Mouse (Mus musculus): Measurements from ENCODE around the gene Igf2bp3. TPM values are rescaled to one million over a fixed set of nuclear protein-coding genes. Genes with fewer than 3 reads are reported as not detected.
A peak's percentile ranks its signal among the peaks of the same experiment; 100 is the strongest.

Gene Igf2bp3
- polyA plus RNA-seq, 1 experiment from 2014 or later, result 33.5 TPM

- Histone ChIP-seq H3K27ac (ENCODE audit: low read length) (no peak overlapping the region), H3K9me3 (replicated peaks; ENCODE audit: control insufficient read depth, low read length) (no peaks in the 10 kb centered on the region), H3K27me3 (ENCODE audit: control insufficient read depth, insufficient read depth, low read length) (no peaks in the 10 kb centered on the region), H3K4me2 (ENCODE audit: low read depth, low read length) (no peak overlapping the region), H3K36me3 (ENCODE audit: control insufficient read depth, insufficient read depth) (peaks cover 27% of the 10 kb centered on the region), H3K4me1 (ENCODE audit: control insufficient read depth, insufficient read depth, low read length) (no peaks in the 10 kb centered on the region), H3K9ac (ENCODE audit: low read length) (no peak overlapping the region), H3K4me3 (ENCODE audit: low read length) (no peak overlapping the region)
- 96% methylated on average over 2 of the region's 2 CpGs for WGBS
- ATAC-seq (replicated peaks; ENCODE audit: extremely low read depth, insufficient read depth, low FRiP score), result no peak
Measured at GRCm38 (mm10) chr6:49251199-49251598, 36.4 kb upstream of the Igf2bp3 start.

- H3K9ac ChIP-seq (ENCODE audit: low read length), result no peak overlapping the region
- no peak overlapping the region for H3K4me2 ChIP-seq (ENCODE audit: low read depth, low read length)
- H3K4me1 ChIP-seq (ENCODE audit: control insufficient read depth, insufficient read depth, low read length), result no peaks in the 10 kb centered on the region
- H3K9me3 ChIP-seq (replicated peaks; ENCODE audit: control insufficient read depth, low read length), result no peaks in the 10 kb centered on the region
- no peak overlapping the region for H3K4me3 ChIP-seq (ENCODE audit: low read length)
- no peaks in the 10 kb centered on the region for H3K27me3 ChIP-seq (ENCODE audit: control insufficient read depth, insufficient read depth, low read length)
- WGBS, result 59% methylated on average over 2 of the region's 2 CpGs
- ATAC-seq (replicated peaks; ENCODE audit: extremely low read depth, insufficient read depth, low FRiP score), result no peak
- H3K36me3 ChIP-seq (ENCODE audit: control insufficient read depth, insufficient read depth), result peaks cover 56% of the 10 kb centered on the region
- no peak overlapping the region for H3K27ac ChIP-seq (ENCODE audit: low read length)
Measured at GRCm38 (mm10) chr6:49247246-49247645, 32.5 kb upstream of the Igf2bp3 start.

- Histone ChIP-seq H3K4me1 (ENCODE audit: control insufficient read depth, insufficient read depth, low read length) (no peaks in the 10 kb centered on the region), H3K27ac (ENCODE audit: low read length) (no peak overlapping the region), H3K27me3 (ENCODE audit: control insufficient read depth, insufficient read depth, low read length) (no peaks in the 10 kb centered on the region), H3K9ac (ENCODE audit: low read length) (no peak overlapping the region), H3K9me3 (replicated peaks; ENCODE audit: control insufficient read depth, low read length) (no peaks in the 10 kb centered on the region), H3K4me2 (ENCODE audit: low read depth, low read length) (no peak overlapping the region), H3K4me3 (ENCODE audit: low read length) (no peak overlapping the region), H3K36me3 (ENCODE audit: control insufficient read depth, insufficient read depth) (peaks cover 34% of the 10 kb centered on the region)
- no peak for ATAC-seq (replicated peaks; ENCODE audit: extremely low read depth, insufficient read depth, low FRiP score)
- WGBS, result 77% methylated on average over 1 of the region's 1 CpGs
Measured at GRCm38 (mm10) chr6:49242331-49242730, 27.6 kb upstream of the Igf2bp3 start.

- 89% methylated on average over 1 of the region's 1 CpGs for WGBS
- H3K9me3 ChIP-seq (replicated peaks; ENCODE audit: control insufficient read depth, low read length), result no peaks in the 10 kb centered on the region
- no peak overlapping the region for H3K4me2 ChIP-seq (ENCODE audit: low read depth, low read length)
- H3K27ac ChIP-seq (ENCODE audit: low read length), result no peak overlapping the region
- H3K4me1 ChIP-seq (ENCODE audit: control insufficient read depth, insufficient read depth, low read length), result no peaks in the 10 kb centered on the region
- peaks cover 31% of the 10 kb centered on the region for H3K36me3 ChIP-seq (ENCODE audit: control insufficient read depth, insufficient read depth)
- H3K4me3 ChIP-seq (ENCODE audit: low read length), result no peak overlapping the region
- H3K9ac ChIP-seq (ENCODE audit: low read length), result no peak overlapping the region
- ATAC-seq (replicated peaks; ENCODE audit: extremely low read depth, insufficient read depth, low FRiP score), result no peak
- H3K27me3 ChIP-seq (ENCODE audit: control insufficient read depth, insufficient read depth, low read length), result no peaks in the 10 kb centered on the region
Measured at GRCm38 (mm10) chr6:49241562-49241961, 26.8 kb upstream of the Igf2bp3 start.

- peak; percentile 100 for ATAC-seq (replicated peaks; ENCODE audit: extremely low read depth, insufficient read depth, low FRiP score)
Measured at GRCm38 (mm10) chr6:49236331-49236730, 21.6 kb upstream of the Igf2bp3 start.

GRCm38 (mm10) chr6:49233356-49233755, 18.6 kb upstream of the Igf2bp3 start:
- Histone ChIP-seq H3K9me3 (replicated peaks; ENCODE audit: control insufficient read depth, low read length) (0 out of 2 replicates have a peak, but pooled peaks cover 2% of the 10 kb centered on the region), H3K4me1 (ENCODE audit: control insufficient read depth, insufficient read depth, low read length) (no peaks in the 10 kb centered on the region), H3K4me3 (ENCODE audit: low read length) (no peak overlapping the region), H3K27me3 (ENCODE audit: control insufficient read depth, insufficient read depth, low read length) (no peaks in the 10 kb centered on the region), H3K27ac (ENCODE audit: low read length) (no peak overlapping the region), H3K36me3 (ENCODE audit: control insufficient read depth, insufficient read depth) (no peaks in the 10 kb centered on the region), H3K9ac (ENCODE audit: low read length) (no peak overlapping the region), H3K4me2 (ENCODE audit: low read depth, low read length) (no peak overlapping the region)
- ATAC-seq (replicated peaks; ENCODE audit: extremely low read depth, insufficient read depth, low FRiP score), result no peak
- 52% methylated on average over 4 of the region's 4 CpGs for WGBS

More at GRCm38 (mm10) chr6:49236331-49236730, 21.6 kb upstream of the Igf2bp3 start:
- H3K4me2 ChIP-seq (ENCODE audit: low read depth, low read length), result no peak overlapping the region
- no peak overlapping the region for H3K27ac ChIP-seq (ENCODE audit: low read length)
- no peaks in the 10 kb centered on the region for H3K4me1 ChIP-seq (ENCODE audit: control insufficient read depth, insufficient read depth, low read length)
- 0 out of 2 replicates have a peak, but pooled peaks cover 2% of the 10 kb centered on the region for H3K9me3 ChIP-seq (replicated peaks; ENCODE audit: control insufficient read depth, low read length)
- H3K27me3 ChIP-seq (ENCODE audit: control insufficient read depth, insufficient read depth, low read length), result no peaks in the 10 kb centered on the region
- 49% methylated on average over 9 of the region's 9 CpGs for WGBS
- H3K9ac ChIP-seq (ENCODE audit: low read length), result no peak overlapping the region
- no peaks in the 10 kb centered on the region for H3K36me3 ChIP-seq (ENCODE audit: control insufficient read depth, insufficient read depth)
- H3K4me3 ChIP-seq (ENCODE audit: low read length), result no peak overlapping the region

GRCm38 (mm10) chr6:49228126-49228679, 13.4 kb upstream of the Igf2bp3 start:
- Histone ChIP-seq H3K9ac (ENCODE audit: low read length) (no peak overlapping the region), H3K27me3 (ENCODE audit: control insufficient read depth, insufficient read depth, low read length) (no peaks in the 10 kb centered on the region), H3K4me1 (ENCODE audit: control insufficient read depth, insufficient read depth, low read length) (no peaks in the 10 kb centered on the region), H3K9me3 (replicated peaks; ENCODE audit: control insufficient read depth, low read length) (no peaks in the 10 kb centered on the region), H3K4me3 (ENCODE audit: low read length) (no peak overlapping the region), H3K27ac (ENCODE audit: low read length) (no peak overlapping the region), H3K36me3 (ENCODE audit: control insufficient read depth, insufficient read depth) (no peaks in the 10 kb centered on the region), H3K4me2 (ENCODE audit: low read depth, low read length) (no peak overlapping the region)
- WGBS, result 12% methylated on average over 7 of the region's 7 CpGs
- ATAC-seq (replicated peaks; ENCODE audit: extremely low read depth, insufficient read depth, low FRiP score), result no peak; the same call in 1 of the 2 replicates

- Histone ChIP-seq H3K9ac (ENCODE audit: low read length) (no peak overlapping the region), H3K36me3 (ENCODE audit: control insufficient read depth, insufficient read depth) (no peaks in the 10 kb centered on the region), H3K9me3 (replicated peaks; ENCODE audit: control insufficient read depth, low read length) (no peaks in the 10 kb centered on the region), H3K27me3 (ENCODE audit: control insufficient read depth, insufficient read depth, low read length) (no peaks in the 10 kb centered on the region), H3K4me2 (ENCODE audit: low read depth, low read length) (peak overlapping the region; percentile 52; the same call in 1 of the 2 replicates), H3K4me1 (ENCODE audit: control insufficient read depth, insufficient read depth, low read length) (no peaks in the 10 kb centered on the region), H3K27ac (ENCODE audit: low read length) (no peak overlapping the region), H3K4me3 (ENCODE audit: low read length) (peak overlapping the region; percentile 4; the same call in 1 of the 2 replicates)
- 7% methylated on average over 15 of the region's 15 CpGs for WGBS
- ATAC-seq (replicated peaks; ENCODE audit: extremely low read depth, insufficient read depth, low FRiP score), result no peak
Measured at GRCm38 (mm10) chr6:49227184-49227735, 12.5 kb upstream of the Igf2bp3 start.

- H3K9ac ChIP-seq (ENCODE audit: low read length), result no peak overlapping the region
- no peak for ATAC-seq (replicated peaks; ENCODE audit: extremely low read depth, insufficient read depth, low FRiP score)
- H3K36me3 ChIP-seq (ENCODE audit: control insufficient read depth, insufficient read depth), result no peaks in the 10 kb centered on the region
- H3K4me2 ChIP-seq (ENCODE audit: low read depth, low read length), result no peak overlapping the region
- 82% methylated on average over 3 of the region's 3 CpGs for WGBS
- no peak overlapping the region for H3K27ac ChIP-seq (ENCODE audit: low read length)
- H3K4me3 ChIP-seq (ENCODE audit: low read length), result no peak overlapping the region
- no peaks in the 10 kb centered on the region for H3K9me3 ChIP-seq (replicated peaks; ENCODE audit: control insufficient read depth, low read length)
- no peaks in the 10 kb centered on the region for H3K27me3 ChIP-seq (ENCODE audit: control insufficient read depth, insufficient read depth, low read length)
- H3K4me1 ChIP-seq (ENCODE audit: control insufficient read depth, insufficient read depth, low read length), result peaks cover 4% of the 10 kb centered on the region
Measured at GRCm38 (mm10) chr6:49225728-49226123, 11.0 kb upstream of the Igf2bp3 start.
